Mouse (Mus musculus) limb, embryonic 14.5 days (tissue): ENCODE measurements at regions not wholly inside any gene's neighbourhood (a gene's known extent, or its start where the extent isn't known, plus 50 kb on each side); places are given as distances from the start of the nearest gene placed in this dataset.

ENCODE experiments used
- ATAC-seq: fragments of 200-750 bp; cut with Nextera tagmentation; 2 replicates; pipeline ENCODE4 v1.8.0; 2017; ENCODE audit warnings: low read depth, moderate number of reproducible peaks, moderate TSS enrichment; ENCODE audit not compliant: low FRiP score
- DNase-seq: peaks from one replicate; pipeline ENCODE4 v3.0.0-alpha.2; 2015; ENCODE audit warnings: low spot score
- H3K27ac ChIP-seq: fragments of 300-500 bp; sonication (generic); replicated peaks from 2 replicates; pipeline ENCODE4 v1.5.1; 2014; ENCODE audit warnings: low read depth, mild to moderate bottlenecking, low read length, moderate library complexity, mixed read lengths
- H3K27me3 ChIP-seq: fragments of 300-500 bp; sonication (generic); 2 replicates; pipeline ENCODE4 v1.6.1; 2014; ENCODE audit warnings: low read length, mixed read lengths; ENCODE audit not compliant: control insufficient read depth, insufficient read depth
- H3K36me3 ChIP-seq: fragments of 300-500 bp; sonication (generic); 2 replicates; pipeline ENCODE4 v1.6.1; 2014; ENCODE audit warnings: mild to moderate bottlenecking, low read length, moderate library complexity, mixed read lengths; ENCODE audit not compliant: control insufficient read depth, insufficient read depth
- H3K4me1 ChIP-seq: fragments of 300-500 bp; sonication (generic); 2 replicates; pipeline ENCODE4 v1.6.1; 2014; ENCODE audit warnings: antibody characterized with exemption, low read length, mixed read lengths; ENCODE audit not compliant: control insufficient read depth, insufficient read depth
- H3K4me2 ChIP-seq: fragments of 300-500 bp; sonication (generic); replicated peaks from 2 replicates; pipeline ENCODE4 v1.6.1; 2014; ENCODE audit warnings: low read depth, mild to moderate bottlenecking, low read length, moderate library complexity; ENCODE audit not compliant: severe bottlenecking
- H3K4me3 ChIP-seq: fragments of 300-500 bp; sonication (generic); replicated peaks from 2 replicates; pipeline ENCODE4 v1.5.1; 2014; ENCODE audit warnings: low read length
- H3K9ac ChIP-seq: fragments of 300-500 bp; sonication (generic); 2 replicates; pipeline ENCODE4 v1.6.1; 2014; ENCODE audit warnings: mild to moderate bottlenecking, low read depth, low read length, moderate library complexity; ENCODE audit not compliant: severe bottlenecking
- H3K9me3 ChIP-seq: fragments of 300-500 bp; sonication (generic); 2 replicates; pipeline ENCODE4 v1.6.1; 2016; ENCODE audit warnings: low read length; ENCODE audit not compliant: control insufficient read depth
- POLR2A ChIP-seq: fragments of 200-500 bp; IDR thresholded peaks from 2 replicates; pipeline ENCODE4 v1.8.0; 2012; ENCODE audit warnings: inconsistent platforms, mild to moderate bottlenecking, moderate library complexity, borderline replicate concordance; ENCODE audit not compliant: insufficient read depth, insufficient read length; ENCODE audit errors: extremely low read depth
- WGBS: fragments of 180-500 bp; shearing (Covaris S2); extraction: QIAGEN DNeasy Blood & Tissue Kit; methylation state at CpG from one replicate; pipeline ENCODE4 v1.1.7; 2014; 5-methylcytosine and 5-hydroxymethylcytosine counted together

DNA sequence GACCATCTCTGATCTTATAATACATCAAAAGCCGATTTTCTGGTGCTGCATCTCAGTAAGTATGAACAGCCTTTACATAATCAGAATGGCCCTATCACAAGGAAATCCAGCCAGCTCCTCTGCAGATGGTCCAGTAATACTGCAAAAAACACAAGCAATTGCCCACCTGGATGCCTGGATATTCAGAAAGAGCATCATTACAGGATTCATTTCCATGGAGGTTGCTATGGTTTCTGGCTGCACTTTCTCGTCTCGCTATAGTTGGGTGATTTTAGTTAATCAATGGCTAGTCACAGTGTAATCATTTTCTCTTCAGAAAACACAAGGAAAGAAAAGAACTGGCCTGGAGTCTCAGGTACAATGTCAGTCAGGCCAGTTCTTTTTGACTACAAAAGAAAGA, 179.8 kb upstream of the Myo3a start:
- no peak for TF ChIP-seq POLR2A
- no peaks in the 10 kb centered on the region for H3K36me3 ChIP-seq
- DNase-seq (no peak), ATAC-seq (no peak)
- no peak overlapping the region for H3K27ac ChIP-seq
- H3K27me3 ChIP-seq: no peaks in the 10 kb centered on the region
- no peak overlapping the region for H3K9ac ChIP-seq
- 90% methylated on average over 3 of the region's 3 CpGs for WGBS
- H3K4me3 ChIP-seq: no peak overlapping the region
- H3K4me1 ChIP-seq: no peaks in the 10 kb centered on the region
- H3K9me3 ChIP-seq: no peaks in the 10 kb centered on the region
- no peak overlapping the region for H3K4me2 ChIP-seq

DNA sequence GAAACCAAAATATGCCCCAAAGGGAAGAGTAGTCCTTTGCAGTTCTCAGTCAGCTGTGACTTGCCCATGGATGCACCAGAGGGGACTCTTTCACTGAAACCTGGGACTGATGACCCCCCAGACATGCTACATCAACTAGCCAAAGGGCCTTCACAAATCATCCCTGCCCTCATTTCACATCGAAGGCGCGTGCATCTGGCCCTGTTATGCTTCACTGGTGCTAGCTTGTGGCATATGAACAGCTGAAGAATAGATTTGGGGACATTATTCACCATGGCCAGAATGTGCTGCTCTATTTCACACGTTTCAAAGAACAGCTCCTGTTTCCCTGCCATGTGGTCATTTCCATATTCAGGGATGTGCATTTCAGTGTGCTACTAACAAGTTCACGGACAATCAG, 160.8 kb upstream of the Myo3a start:
- WGBS: 83% methylated on average over 5 of the region's 5 CpGs
- Histone ChIP-seq H3K4me2 (no peak overlapping the region), H3K4me3 (no peak overlapping the region), H3K4me1 (no peaks in the 10 kb centered on the region), H3K36me3 (no peaks in the 10 kb centered on the region), H3K9me3 (no peaks in the 10 kb centered on the region), H3K27ac (no peak overlapping the region), H3K9ac (no peak overlapping the region), H3K27me3 (no peaks in the 10 kb centered on the region)
- ATAC-seq: no peak
- no peak for TF ChIP-seq POLR2A
- no peak for DNase-seq

DNA sequence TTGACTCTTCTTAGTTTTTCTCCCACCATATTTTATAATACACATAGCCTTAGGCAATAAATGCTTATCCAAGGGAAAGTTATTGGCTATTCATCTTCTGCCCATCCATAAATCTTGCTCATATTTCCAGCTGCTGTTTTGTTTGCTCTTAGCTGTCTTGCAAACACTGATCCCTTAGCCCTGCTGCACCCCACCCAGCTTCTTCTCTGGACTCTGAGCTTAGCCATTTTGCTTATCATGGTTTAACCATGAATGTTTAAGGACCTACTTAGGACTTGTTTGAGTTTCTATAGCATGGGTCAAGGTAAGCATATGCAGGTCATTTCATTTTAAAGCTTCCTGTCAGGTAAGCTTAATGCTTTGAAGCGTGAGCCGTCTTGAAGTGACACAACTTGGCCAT, 130.5 kb upstream of the Myo3a start:
- H3K4me1 ChIP-seq: no peaks in the 10 kb centered on the region
- H3K9ac ChIP-seq: no peak overlapping the region
- H3K36me3 ChIP-seq: no peaks in the 10 kb centered on the region
- TF ChIP-seq POLR2A: no peak
- 85% methylated on average over 2 of the region's 2 CpGs for WGBS
- no peak overlapping the region for H3K4me2 ChIP-seq
- no peaks in the 10 kb centered on the region for H3K9me3 ChIP-seq
- no peak overlapping the region for H3K4me3 ChIP-seq
- no peak overlapping the region for H3K27ac ChIP-seq
- no peak for ATAC-seq
- DNase-seq: no peak
- no peaks in the 10 kb centered on the region for H3K27me3 ChIP-seq

DNA sequence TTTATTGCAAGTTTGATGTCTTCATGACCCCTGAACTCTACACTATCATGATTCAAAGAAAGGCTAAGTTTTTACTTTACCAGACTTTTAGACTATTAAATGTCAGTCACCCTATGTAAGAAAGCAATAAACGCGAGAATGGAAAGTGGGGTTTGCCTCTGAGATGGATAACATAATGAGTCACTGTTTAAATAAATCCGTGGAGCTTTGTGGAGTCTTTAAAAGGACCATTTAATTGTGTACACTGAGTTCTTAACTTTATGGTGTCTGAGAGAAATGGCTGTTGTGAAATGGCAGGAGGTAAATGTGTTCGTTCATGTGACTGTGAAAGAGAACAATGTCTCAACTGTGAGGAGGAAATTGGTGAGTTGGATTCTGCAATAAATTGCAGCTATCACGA, 122.2 kb upstream of the Myo3a start:
- Histone ChIP-seq H3K4me2 (no peak overlapping the region), H3K4me3 (no peak overlapping the region), H3K27me3 (no peaks in the 10 kb centered on the region), H3K9ac (no peak overlapping the region), H3K4me1 (no peaks in the 10 kb centered on the region), H3K27ac (no peak overlapping the region), H3K9me3 (no peaks in the 10 kb centered on the region), H3K36me3 (no peaks in the 10 kb centered on the region)
- 17% methylated on average over 5 of the region's 5 CpGs for WGBS
- DNase-seq (no peak), ATAC-seq (no peak)
- TF ChIP-seq POLR2A: no peak

DNA sequence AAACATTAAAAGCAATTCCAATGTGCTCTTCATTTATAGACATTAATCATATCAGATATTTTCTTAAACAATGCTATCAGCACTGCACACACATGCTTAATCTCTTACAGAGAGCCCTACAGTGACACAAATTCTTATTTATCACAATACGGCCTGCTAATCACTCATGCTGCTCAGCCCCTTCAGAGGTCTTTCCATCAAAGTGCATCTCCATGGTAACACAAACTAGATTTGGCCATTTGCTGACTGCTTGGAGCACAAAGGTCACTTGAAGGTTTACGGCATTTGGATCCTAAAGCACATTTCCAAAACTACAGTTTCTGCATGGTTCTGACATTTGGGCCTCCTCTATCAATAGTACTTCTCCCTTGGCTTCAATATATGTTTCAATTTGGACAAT, 77.6 kb upstream of the Myo3a start:
- no peaks in the 10 kb centered on the region for H3K27me3 ChIP-seq
- no peaks in the 10 kb centered on the region for H3K4me1 ChIP-seq
- H3K36me3 ChIP-seq: no peaks in the 10 kb centered on the region
- no peaks in the 10 kb centered on the region for H3K9me3 ChIP-seq
- no peak overlapping the region for H3K4me3 ChIP-seq
- no peak overlapping the region for H3K9ac ChIP-seq
- TF ChIP-seq POLR2A: no peak
- no peak overlapping the region for H3K27ac ChIP-seq
- ATAC-seq: no peak
- H3K4me2 ChIP-seq: no peak overlapping the region
- 33% methylated on average over 2 of the region's 2 CpGs for WGBS
- no peak for DNase-seq

DNA sequence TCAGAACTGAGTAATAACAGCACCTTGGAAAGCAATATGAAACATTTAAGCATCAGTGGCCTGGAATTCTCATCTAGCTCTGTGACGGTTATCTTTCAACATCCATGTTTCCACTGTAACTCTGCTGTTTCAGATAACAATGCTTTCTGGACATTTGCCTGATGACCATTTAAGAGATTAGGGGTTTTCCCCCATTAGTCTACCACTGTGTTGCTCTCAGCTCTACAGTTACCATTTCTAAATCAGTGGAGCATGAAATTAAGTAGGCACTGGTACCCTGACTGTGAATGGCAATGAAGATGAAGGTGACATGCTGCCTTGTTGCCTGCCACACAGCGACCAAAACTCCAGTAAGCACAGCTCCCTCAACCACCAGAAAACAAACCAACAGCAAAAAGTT, 70.7 kb upstream of the Myo3a start:
- H3K36me3 ChIP-seq: no peaks in the 10 kb centered on the region
- H3K27me3 ChIP-seq: no peaks in the 10 kb centered on the region
- WGBS: 82% methylated on average over 2 of the region's 2 CpGs
- H3K4me3 ChIP-seq: no peak overlapping the region
- H3K27ac ChIP-seq: no peak overlapping the region
- no peak overlapping the region for H3K4me2 ChIP-seq
- no peak overlapping the region for H3K9ac ChIP-seq
- ATAC-seq: no peak
- DNase-seq: no peak
- no peak for TF ChIP-seq POLR2A
- no peaks in the 10 kb centered on the region for H3K9me3 ChIP-seq
- no peaks in the 10 kb centered on the region for H3K4me1 ChIP-seq
